Mouse (Mus musculus) urinary bladder, postnatal 25 days (tissue): ENCODE measurements around the gene C1ql2.
A peak's percentile ranks its signal among the peaks of the same experiment; 100 is the strongest.

Experiments used
- DNase-seq: peaks from one replicate; pipeline ENCODE4 v3.0.0; 2022; ENCODE audit warnings: low spot score

Gene C1ql2

DNA sequence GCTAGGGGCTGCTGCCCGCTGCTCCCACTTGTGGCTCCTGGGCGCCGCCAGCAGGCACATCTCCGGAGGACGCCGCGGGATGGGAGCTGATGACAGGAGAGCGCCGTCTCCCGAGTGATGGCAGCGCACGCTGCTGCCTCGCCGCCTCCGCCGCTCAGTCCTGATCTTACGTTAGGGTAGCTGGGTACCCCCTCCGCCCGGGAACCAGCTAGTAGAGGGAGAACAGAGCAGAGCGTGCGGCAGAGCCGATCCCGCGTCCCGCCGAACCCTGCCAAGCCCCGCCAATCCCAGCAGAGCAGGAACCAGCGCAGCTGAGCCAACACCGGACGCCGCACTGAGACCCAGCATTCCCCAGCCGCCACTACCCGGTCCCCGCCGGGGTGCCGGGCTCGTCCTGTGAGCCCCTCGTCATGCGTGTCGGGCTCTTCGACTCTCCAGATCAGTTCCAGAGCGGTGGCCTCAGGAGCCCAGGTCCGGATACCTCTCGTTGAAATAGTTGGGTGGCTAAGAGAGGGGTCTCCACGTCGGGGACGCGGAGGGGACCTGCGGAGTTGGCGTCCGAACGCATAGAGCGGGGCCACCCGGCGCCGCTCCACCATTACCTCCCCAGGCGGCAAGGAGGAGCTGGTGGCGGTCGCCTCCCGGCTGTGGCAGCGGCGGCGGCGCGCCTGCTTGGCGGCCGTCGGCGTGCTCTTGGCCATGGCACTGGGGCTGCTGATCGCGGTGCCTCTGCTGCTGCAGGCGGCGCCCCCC, at the start of gene C1ql2:
Gene C1ql2 (plus strand): TSS at position 164 of the 753 bp plus-strand sequence.
- DNase-seq = no peak

DNA sequence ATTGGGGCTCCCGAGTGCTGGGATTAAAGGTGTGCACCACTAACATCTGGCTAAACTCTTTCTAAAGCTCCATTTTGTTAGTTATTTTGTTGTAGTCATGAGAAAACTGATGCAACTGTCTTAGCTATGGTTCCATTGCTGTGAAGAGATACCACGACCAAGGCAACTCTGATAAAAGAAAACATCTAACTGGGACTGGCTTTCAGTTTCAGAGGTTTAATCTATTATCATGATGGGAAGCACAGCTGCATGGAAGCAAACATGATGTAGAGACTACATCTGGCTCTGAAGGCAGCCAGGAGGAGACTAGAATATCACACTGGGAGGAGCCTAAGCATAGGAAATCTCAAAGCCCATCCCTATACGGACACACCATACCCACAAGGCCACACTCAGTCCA, 48.7 kb upstream of the C1ql2 start:
- no peak for DNase-seq

DNA sequence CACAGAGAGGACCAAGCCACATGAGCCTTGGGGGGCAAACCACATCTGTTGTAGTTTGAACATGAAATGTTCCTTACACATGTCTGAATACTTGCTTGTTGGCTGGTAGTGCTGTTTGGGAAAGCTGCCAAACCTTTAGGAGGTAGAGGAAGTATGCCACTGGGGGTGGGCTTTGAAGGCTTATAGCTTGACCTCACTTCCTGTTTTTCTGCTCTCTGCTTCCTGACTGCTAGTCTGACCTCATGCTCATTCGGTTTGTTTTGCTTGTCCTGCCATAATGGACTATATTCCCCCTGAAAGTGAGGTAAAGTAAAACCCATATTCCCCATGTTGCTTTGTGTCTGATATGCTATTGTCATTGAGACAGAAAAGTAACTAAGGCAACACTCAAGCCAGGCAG, 46.6 kb upstream of the C1ql2 start:
- DNase-seq = no peak

DNA sequence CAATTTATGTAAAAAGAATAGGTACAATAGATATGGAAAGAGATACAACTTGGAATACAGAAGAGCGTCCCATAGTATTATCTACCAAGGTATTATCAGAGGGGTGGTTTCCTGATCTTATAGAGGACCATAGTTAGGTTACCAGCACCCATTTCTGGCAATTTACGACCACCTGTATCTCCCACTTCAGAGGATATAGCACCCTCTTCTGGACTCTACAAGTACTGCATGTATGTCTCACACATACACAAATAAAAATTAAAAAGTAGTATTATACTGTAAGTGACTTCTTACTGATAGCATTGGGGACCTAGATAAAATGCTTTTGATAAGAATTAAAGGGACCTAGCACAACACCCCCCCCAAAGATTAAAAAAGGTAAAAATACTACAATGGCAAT, 43.4 kb upstream of the C1ql2 start:
- no peak for DNase-seq

DNA sequence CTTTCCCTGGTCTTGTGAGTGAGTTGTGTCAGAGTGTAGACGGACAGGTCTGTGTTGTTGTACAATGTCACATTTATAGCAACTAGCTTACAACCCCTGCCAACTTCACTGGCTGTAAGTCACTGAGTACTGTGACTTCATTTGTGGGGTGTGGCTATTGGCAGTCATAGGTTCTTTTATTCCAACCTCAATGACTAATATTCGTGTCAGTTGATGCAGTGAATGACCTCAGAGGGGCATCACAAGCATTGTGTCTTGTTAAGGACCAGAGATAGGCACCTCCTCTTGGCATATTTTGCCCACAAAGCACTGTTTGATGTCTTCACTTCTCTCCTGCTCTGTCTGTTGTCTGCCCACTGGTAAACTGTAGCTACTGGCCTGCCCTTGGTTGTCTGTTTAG, 34.6 kb upstream of the C1ql2 start:
- no peak for DNase-seq

DNA sequence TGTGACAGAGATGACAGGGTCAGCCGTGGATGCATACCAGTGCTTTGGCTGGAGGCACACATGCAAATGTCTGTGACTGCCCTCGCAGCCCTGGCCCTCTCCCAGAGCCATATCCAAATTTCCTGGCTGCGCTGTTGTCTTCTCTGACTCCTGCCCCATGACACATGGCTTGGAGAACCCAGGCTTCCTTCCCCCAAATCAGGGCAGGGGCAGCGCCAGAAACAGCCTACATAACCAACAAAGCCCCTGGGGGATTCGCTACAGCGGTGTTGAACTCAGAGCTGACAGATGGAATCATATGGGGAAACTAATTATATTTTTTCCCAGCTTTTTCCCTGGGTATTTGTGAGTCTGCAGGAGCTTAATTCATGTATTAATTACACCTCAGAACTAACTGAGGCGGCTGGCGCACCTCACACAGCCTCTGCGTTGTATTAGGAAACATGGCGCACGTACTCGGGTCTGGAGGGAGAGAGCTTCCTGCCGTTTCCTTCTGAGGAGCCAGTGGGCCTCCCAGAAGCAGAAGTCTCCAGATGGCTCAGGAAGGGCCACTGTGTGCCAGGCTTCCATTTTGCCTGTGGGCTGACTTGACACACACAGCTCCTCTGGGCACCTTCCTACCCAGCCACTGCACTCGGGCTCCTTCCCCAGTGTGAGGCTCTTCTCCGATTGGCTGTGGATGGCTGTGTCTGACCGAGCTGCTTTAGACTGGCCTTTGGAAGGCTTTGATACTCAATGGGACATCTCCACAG, 18.9 kb upstream of the C1ql2 start:
- DNase-seq = no peak

DNA sequence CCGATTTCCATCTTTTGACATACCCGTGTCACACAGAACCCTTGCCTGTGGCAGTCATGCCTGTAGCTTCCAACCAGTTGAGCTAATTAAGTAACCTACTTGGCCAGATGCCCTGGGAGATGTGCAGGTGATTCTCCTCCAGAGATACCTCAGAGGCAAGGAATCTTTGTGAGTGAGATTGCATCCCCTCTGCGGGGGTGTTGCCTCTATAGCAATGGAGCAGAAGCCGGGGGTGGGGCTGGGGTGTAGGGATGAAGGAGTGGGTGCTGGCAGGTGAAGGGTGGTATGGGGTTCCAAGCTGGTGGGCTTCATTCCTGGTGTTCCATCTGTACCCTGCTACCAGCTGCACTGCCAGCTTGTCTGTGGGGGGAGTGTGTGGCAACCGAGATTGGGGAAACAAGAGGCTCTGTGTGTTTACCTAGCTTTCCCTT, 17.2 kb upstream of the C1ql2 start:
- DNase-seq = no peak

DNA sequence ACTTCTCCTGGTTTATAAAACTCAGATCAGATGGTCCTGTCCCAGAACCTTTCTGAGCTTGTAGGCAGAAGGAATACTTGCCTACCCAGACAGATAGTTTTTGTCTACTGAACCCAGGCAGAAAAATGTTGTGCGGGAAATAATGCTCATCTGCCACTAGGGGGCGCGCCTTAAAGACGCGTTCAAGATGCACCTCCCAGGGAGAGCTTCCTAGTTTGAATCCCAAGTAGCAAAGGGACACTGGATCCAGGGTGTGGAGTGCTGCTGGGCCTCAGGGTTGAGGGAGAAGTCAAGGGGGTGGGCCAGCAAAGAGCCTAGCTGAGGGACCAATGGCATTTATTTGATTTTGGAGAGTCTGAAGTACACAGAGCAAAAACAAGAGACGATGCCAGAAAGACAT, 12.7 kb upstream of the C1ql2 start:
- peak; percentile 50 for DNase-seq

DNA sequence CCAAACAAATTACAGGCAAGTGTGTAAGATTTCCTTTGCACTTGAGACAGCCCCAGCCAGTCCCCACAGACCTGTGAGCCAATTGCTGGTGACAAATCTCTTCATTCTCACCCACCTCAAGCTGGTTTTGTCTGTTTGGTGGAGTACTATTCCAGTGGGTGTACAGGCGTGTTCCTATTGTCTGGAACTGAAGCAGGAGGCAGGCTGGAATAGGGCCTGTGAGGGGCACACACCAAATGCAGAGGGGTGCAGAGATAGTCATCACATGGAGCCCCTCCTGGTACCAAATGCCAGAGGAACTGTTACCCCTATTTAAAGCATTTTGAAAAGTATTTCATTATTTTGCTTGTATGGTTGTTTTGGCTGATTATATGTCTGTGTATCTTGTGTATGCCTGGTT, 12.2 kb upstream of the C1ql2 start:
- DNase-seq = no peak

DNA sequence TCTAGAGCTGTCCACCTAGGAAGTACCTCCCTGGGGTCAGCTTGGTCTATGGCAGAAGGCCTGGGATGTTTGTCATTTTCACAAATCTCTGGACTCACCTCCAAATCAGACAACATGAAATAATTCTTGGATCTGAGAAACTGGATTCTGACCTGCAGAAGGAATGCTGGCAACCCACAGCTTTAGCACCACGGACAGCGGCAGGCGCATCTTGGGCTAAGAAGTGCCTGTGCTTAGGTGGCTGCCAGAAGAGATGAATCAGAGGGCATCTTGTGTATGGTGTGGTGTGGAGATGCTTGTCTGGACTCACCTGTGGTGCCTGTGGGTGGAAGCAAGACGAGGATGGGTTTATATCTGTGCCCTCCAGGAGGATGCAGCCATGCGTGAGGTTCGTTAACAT, 8.5 kb upstream of the C1ql2 start:
- peak; percentile 52 for DNase-seq

DNA sequence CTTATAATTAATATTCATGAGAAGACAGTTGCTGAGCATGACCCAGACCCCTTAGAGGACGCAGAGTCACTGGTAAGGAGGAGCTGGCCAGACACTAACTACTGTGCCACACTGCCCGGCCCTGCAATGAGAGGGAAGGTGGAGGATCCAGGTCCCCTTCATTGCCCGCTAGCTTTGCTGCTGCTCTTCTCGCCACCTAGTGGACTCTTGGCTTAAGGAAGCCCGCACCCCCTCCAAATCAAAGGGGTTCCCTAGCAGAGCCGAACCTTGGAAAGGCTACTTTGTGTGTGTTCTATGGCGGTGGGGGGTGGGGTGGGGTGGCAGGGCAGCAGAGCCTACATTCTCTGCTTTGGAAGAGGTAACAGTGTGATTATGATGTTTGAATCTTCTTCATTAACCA, 2.4 kb upstream of the C1ql2 start:
- no peak for DNase-seq

DNA sequence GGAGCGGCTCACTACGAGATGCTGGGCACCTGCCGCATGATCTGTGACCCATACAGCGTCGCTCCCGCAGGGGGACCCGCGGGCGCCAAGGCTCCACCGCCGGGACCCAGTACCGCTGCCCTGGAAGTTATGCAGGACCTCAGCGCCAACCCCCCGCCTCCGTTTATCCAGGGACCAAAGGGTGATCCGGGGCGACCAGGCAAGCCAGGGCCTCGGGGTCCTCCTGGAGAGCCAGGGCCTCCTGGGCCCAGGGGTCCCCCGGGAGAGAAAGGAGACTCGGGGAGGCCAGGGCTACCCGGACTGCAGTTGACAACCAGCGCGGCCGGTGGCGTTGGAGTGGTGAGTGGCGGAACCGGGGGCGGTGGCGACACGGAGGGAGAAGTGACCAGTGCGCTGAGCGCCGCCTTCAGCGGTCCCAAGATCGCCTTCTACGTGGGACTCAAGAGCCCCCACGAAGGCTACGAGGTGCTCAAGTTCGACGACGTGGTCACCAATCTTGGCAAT, 842 bp downstream of the C1ql2 start:
- DNase-seq = no peak

DNA sequence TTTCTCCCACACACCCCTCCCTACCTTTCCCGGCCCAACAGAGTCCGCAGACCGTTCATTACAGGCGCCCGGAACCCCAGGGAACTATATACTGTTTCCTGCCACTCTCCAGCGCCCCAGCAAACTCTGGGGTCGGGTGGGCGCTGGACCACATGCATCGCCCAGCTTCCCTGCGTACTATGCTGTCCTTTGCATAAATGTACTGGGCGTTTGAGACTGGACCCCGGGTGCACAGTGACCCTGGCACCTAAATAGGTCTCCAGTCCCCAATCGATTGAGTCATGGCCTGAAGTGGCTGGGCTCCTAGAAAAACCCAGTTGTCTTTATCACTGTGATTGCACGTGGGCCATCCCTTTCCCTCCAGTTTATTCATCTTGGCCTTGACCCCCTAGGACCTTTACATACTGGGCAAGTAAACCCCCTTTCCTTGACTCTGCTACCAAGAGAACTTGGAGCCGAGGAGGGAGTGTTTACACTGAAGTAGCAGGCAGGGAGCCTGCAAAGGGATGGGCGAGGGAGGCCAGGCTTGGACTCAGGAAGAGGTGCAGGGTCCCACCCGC, 1.5 kb downstream of the C1ql2 start:
- DNase-seq = no peak

DNA sequence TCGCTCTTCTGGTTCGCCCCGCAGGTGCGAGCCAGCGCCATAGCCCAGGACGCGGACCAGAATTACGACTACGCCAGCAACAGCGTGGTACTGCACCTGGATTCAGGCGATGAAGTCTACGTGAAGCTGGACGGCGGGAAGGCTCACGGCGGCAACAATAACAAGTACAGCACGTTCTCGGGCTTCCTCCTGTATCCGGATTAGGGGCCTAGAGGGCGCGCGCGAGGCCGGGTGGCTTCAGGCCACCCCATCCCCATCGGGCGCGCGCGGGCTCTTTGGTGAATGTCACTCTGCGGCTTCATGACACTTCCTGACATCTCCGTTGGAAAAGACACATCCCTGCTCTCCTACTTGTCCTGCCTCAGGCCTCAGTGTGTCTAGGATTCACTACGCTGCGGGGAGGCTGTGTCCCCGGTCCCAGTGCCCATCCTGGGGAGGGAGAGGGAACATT, 2.0 kb downstream of the C1ql2 start:
- no peak for DNase-seq

DNA sequence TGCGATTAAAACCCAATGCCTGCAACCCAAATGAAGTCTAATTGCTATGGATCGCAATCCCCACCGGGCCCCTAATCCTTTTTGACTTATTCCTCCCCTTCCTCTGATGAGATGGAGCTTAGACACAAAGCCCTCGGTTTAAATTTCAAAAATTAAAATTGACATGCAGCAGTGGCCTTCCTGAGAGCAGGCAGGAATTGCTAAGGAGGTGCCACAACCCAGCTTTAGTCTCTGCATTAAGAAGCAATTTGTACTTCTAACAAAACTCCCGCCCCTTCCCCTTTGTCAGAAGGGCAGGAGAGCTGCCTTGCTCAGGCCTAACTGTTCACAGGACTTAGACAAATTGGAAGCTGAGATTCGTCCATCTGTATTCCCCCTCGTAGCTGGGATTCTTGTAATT, 4.6 kb downstream of the C1ql2 start:
- DNase-seq = no peak

DNA sequence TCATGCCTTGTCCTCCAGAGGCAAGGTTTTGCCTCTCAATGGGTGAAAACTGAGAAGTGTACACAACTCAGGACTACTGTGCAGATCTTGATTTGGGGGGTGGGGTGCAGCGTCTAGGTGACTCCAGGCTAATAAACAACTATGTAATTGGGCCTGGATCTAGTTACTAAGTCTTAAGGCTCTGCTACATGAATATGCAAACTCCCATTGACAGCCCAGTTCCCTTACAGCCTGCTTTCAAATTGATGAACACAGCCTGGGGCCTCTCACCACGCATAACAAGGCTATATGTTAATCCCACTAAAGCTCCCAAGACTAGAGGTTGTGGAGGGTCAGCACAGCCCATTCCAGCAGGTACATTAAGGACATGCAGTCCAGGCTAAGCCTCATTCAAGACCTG, 14.0 kb downstream of the C1ql2 start:
- DNase-seq = no peak

DNA sequence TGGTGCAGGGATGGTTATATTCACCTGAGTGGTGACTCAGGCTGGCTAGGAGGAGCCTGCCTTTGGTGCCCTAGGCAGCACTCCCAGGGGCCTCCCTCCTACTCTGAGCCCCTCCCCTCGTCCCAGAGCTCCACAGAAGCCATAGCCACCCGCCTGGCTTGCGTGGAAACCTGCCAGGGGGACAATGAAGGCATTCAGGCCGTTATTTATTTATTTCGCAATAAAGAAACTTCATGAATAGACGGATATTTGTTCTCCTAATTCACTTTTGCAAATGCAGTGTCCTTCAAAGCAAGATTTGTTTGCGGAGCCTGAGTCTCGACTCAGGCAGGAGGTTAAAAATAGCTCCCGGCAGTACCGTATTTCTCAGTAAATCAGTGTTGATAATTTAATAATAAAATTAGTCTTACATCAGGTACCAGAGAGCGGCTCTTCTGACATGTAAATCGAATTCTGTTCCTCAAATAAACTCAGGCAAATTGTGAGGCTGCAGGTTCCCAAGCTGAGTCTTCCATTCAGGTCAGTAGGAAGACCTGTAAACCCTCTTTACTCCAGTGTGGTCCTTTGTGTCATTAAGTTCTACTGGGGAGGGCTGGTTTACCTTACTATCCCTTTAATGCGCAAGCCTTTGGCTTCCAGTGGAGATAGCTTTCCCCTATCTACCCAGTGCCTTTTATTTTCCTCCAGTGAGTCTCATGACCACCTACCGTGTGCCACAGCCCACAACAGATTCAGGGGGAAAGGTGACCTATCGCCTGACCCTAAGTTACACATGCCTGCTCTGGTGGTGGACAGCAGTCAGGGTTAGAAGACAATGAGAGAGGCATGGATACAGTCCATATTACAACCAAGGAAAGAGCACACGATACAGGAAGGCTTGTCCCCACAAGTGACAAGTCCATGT, 17.2 kb downstream of the C1ql2 start:
- no peak for DNase-seq

DNA sequence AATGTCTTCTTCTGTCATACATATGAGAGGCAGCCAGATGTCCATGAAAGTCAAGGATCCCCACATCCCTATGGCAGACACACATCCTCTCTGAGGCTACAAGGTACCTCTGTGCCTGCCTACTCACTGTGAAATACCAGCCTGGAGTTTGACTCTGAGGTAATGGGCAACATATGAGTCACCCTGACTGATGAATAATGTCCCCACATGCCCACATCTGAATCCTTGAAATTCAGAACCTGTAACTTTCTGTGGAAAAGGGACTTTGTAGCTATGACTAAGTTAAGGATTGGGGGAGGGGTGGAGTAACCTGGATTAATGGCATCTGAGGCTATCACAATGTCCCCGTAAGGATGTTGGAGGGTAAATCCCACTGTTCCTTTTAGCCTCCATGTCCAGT, 23.3 kb downstream of the C1ql2 start:
- DNase-seq = no peak

DNA sequence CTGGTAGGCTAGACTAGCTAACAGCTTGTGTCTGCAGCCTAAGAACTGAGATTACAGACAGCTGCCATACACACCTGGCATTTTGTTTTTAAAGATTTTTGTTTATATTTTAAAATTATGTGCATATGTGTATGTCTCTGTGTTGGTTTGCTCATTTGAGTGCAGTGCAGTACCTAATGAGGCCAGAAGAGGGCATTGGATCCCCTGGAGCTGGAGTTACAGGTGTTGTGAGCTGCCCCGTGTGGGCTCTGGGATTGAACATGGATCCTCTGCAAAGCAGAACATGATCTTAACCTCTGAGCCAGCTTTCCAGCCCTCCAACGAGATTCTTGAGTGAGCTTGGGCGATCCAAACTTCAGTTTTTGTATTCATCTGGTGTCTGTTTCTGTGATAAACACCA, 27.8 kb downstream of the C1ql2 start:
- no peak for DNase-seq

DNA sequence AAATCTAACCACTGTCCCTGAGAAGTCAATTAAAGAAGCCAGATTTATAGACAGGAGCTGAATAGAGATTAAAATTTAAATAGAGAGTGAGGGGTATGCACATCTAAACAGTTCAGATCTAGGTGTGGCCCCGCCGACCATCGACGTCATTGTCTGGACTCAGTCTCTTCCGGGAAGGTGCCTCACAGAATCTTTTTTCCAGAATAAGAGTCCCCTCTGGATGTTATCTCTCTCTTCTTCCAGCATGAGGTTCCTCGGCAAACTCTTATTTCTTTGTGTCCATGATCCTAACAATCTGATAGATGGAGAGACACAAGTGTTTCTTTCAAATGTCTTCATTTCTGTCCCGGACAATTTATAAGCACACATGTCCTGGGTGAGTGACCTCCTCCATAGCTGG, 33.7 kb downstream of the C1ql2 start:
- DNase-seq = no peak

DNA sequence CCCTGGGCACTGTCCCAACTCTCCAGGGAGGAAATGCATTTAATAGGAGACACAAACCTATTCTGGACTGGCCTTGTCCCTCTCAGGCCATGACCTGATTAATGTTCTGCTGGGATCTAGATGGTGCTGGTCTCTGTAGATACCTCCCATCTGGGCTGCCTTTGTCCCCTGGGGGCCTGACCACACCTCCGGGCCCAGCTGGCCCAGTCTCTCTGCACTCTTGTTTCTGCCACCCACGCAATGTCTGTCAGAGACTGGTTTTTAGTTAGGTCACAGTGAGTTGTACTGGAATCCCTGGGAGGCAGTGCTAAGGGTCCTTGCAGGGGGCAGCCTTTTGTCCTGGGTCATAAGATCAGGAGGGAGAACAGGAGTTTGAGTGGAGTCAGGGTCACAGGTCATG, 34.5 kb downstream of the C1ql2 start:
- no peak for DNase-seq

DNA sequence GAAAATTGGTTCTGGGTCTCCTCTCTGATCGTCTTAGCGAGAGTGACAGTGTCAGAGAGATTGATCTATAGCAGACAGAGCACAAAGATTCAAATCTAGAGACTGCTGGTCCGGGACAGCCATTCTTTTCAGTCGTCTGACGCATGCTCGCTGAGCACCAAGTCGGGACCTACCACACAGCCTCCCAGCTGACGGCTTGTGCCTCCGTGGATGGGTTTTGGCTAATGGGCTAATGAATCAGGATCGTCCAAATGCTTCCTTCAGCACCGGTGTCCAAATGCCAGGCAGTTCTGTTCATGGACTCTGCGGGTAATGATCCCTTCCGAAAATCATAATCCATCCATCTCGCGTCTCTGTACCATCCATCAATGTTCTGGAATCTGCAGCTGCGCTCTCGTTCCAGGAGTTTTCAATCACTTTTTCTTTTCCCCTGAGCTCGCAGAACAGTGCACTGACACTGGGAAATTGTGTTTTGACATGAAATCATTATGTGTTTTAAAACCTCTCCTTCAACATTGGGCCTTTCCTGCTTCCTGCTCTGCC, 44.7 kb downstream of the C1ql2 start:
- no peak for DNase-seq
